Mouse (Mus musculus) heart, adult 2 months (tissue): ENCODE measurements at regions not wholly inside any gene's neighbourhood (a gene's known extent, or its start where the extent isn't known, plus 50 kb on each side); places are given as distances from the start of the nearest gene placed in this dataset.

Source experiments
- CTCF ChIP-seq: fragments of 200-600 bp; IDR thresholded peaks from 2 replicates; pipeline ENCODE4 v1.8.1; 2022; ENCODE audit warnings: antibody characterized with exemption, mild to moderate bottlenecking, moderate library complexity
- EP300 ChIP-seq: fragments of 200-500 bp; IDR thresholded peaks from 2 replicates; pipeline ENCODE4 v1.6.1; 2011; ENCODE audit warnings: low read depth, low read length, control low read depth; ENCODE audit not compliant: insufficient read depth
- POLR2A ChIP-seq: fragments of 200-500 bp; IDR thresholded peaks from 2 replicates; pipeline ENCODE4 v1.6.1; 2011; ENCODE audit warnings: mild to moderate bottlenecking, low read depth, low read length, control low read depth; ENCODE audit not compliant: insufficient read depth

DNA sequence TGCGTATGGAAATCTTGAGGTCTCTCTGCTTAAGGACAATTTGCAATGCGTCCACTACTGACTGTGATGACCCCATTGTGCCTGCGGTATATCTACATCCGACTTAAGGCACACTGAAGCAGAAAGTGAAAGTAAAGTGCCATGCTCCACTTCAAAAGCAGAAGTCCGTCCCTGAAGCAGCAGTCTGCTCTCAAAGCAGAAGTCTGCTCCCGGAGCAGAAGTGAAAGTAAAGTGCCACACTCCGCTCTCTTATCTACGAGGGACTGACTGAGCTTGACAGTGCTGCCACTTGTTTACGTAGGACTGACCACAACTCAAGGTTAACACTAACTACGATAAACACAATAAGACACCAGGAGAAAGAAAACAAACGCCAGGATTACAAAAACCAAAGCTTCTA lies 72.8 kb upstream of the Slc22a8 start:
- TF ChIP-seq POLR2A, result 0 out of 2 replicates have a peak, but pooled peaks have one; percentile 25
- TF ChIP-seq CTCF, result no peak
- TF ChIP-seq EP300, result no peak
